In genomic region chr13:73603522-73604155, GRCm38 (mm10) we compare ENCODE assay signal across 8 mouse cellular contexts. TPM values are rescaled to one million over a fixed set of nuclear protein-coding genes. Genes with fewer than 3 reads are reported as not detected.
A peak's percentile ranks its signal among the peaks of the same experiment; 100 is the strongest.
DNase-seq lines count a peak whose midpoint lies in the region; ATAC-seq and TF ChIP-seq lines count a peak whose summit lies in the region.

Gene Clptm1l (plus strand): TSS chr13:73604006.

- peak within 1 kb of the TSS; percentile 95 for H3K4me2 ChIP-seq in heart, embryonic 12.5 days
- H3K4me2 ChIP-seq in kidney, postnatal 0 days (ENCODE audit: low read length), result peak within 1 kb of the TSS; percentile 98
- peak within 1 kb of the TSS; percentile 70 for H3K4me2 ChIP-seq in liver, embryonic 11.5 days
- H3K4me2 ChIP-seq in stomach, embryonic 14.5 days (replicated peaks; ENCODE audit: low read depth, low read length), result peak within 1 kb of the TSS; percentile 93

- peaks cover 16% of the 10 kb centered on the region for H3K4me1 ChIP-seq in heart, embryonic 12.5 days (replicated peaks)
- H3K4me1 ChIP-seq in kidney, postnatal 0 days (replicated peaks; ENCODE audit: insufficient read depth, low read length), result peaks cover 12% of the 10 kb centered on the region; the same call in 1 of the 2 replicates
- H3K4me1 ChIP-seq in liver, embryonic 11.5 days (replicated peaks; ENCODE audit: control insufficient read depth, insufficient read depth, low read length), result peaks cover 12% of the 10 kb centered on the region; the same call in 1 of the 2 replicates
- H3K4me1 ChIP-seq in stomach, embryonic 14.5 days (ENCODE audit: control insufficient read depth, insufficient read depth, low read length), result peaks cover 10% of the 10 kb centered on the region; the same call in 1 of the 2 replicates

- 0 out of 2 replicates have a peak, but pooled peaks cover 8% of the 10 kb centered on the region for H3K27me3 ChIP-seq in heart, embryonic 12.5 days (replicated peaks)
- no peaks in the 10 kb centered on the region for H3K27me3 ChIP-seq in kidney, postnatal 0 days (ENCODE audit: insufficient read depth, low read length)
- no peaks in the 10 kb centered on the region for H3K27me3 ChIP-seq in liver, embryonic 11.5 days (replicated peaks; ENCODE audit: control insufficient read depth, insufficient read depth, low read length)
- no peaks in the 10 kb centered on the region for H3K27me3 ChIP-seq in stomach, embryonic 14.5 days (ENCODE audit: control insufficient read depth, insufficient read depth, low read length)

- WGBS in heart, embryonic 12.5 days, result under 1% methylated on average over 46 of the region's 53 CpGs
- WGBS in kidney, postnatal 0 days, result under 1% methylated on average over 47 of the region's 53 CpGs
- WGBS in liver, embryonic 11.5 days, result under 1% methylated on average over 53 of the region's 53 CpGs
- WGBS in stomach, embryonic 14.5 days, result under 1% methylated on average over 44 of the region's 53 CpGs

- peak; percentile 98 for ATAC-seq in erythroid progenitor cell, adult 5-6 weeks (replicated peaks; ENCODE audit: low FRiP score, poor library complexity, severe bottlenecking)
- peak; percentile 98 for ATAC-seq in heart, embryonic 12.5 days (ENCODE audit: insufficient number of reproducible peaks, low FRiP score)
- peak; percentile 98 for ATAC-seq in kidney, postnatal 0 days (replicated peaks; ENCODE audit: low FRiP score, low read depth)
- ATAC-seq in liver, embryonic 11.5 days (replicated peaks; ENCODE audit: low FRiP score), result peak; percentile 96
- ATAC-seq in stomach, embryonic 14.5 days (ENCODE audit: insufficient number of reproducible peaks, insufficient read depth, low FRiP score, low read depth), result peak; percentile 97

- peak within 1 kb of the TSS; percentile 86 for H3K9ac ChIP-seq in heart, embryonic 12.5 days
- peak within 1 kb of the TSS; percentile 88 for H3K9ac ChIP-seq in kidney, postnatal 0 days (ENCODE audit: low read depth, low read length)
- peak within 1 kb of the TSS; percentile 88 for H3K9ac ChIP-seq in liver, embryonic 11.5 days (ENCODE audit: low read depth, low read length)
- H3K9ac ChIP-seq in stomach, embryonic 14.5 days (replicated peaks; ENCODE audit: low read depth, low read length), result peak within 1 kb of the TSS; percentile 81

- DNase-seq in CD4-positive helper T cell, adult 2 months (ENCODE audit: low read depth, low spot score), result peak; percentile 95
- DNase-seq in brain, embryonic 18.5 days (ENCODE audit: low read depth, low spot score), result peak; percentile 85
- peak; percentile 96 for DNase-seq in kidney, postnatal 0 days (ENCODE audit: low spot score)
- peak; percentile 98 for DNase-seq in liver, embryonic 11.5 days (ENCODE audit: low spot score)
- peak; percentile 91 for DNase-seq in naive thymus-derived CD4-positive, alpha-beta T cell, adult 2 months (ENCODE audit: low read depth)

- TF ChIP-seq CTCF in kidney, postnatal 0 days (IDR thresholded peaks at IDR 0.05; ENCODE audit: low read depth), result 0 out of 2 replicates have a peak, but pooled peaks have one; percentile 3

- peaks cover 32% of the 10 kb centered on the region for H3K36me3 ChIP-seq in heart, embryonic 12.5 days
- H3K36me3 ChIP-seq in kidney, postnatal 0 days (ENCODE audit: insufficient read depth, low read length), result 0 out of 2 replicates have a peak, but pooled peaks cover 3% of the 10 kb centered on the region
- H3K36me3 ChIP-seq in liver, embryonic 11.5 days (ENCODE audit: control insufficient read depth, insufficient read depth, low read length), result peaks cover 10% of the 10 kb centered on the region; the same call in 1 of the 2 replicates
- peaks cover 21% of the 10 kb centered on the region for H3K36me3 ChIP-seq in stomach, embryonic 14.5 days (ENCODE audit: control insufficient read depth, insufficient read depth, low read length)

- no peaks in the 10 kb centered on the region for H3K9me3 ChIP-seq in heart, embryonic 12.5 days (replicated peaks)
- H3K9me3 ChIP-seq in kidney, postnatal 0 days (replicated peaks; ENCODE audit: low read length), result no peaks in the 10 kb centered on the region
- no peaks in the 10 kb centered on the region for H3K9me3 ChIP-seq in liver, embryonic 11.5 days (ENCODE audit: control insufficient read depth, low read length)
- no peaks in the 10 kb centered on the region for H3K9me3 ChIP-seq in stomach, embryonic 14.5 days (ENCODE audit: control insufficient read depth, low read depth, low read length)

- H3K4me3 ChIP-seq in heart, embryonic 12.5 days, result peak within 1 kb of the TSS; percentile 82
- H3K4me3 ChIP-seq in kidney, postnatal 0 days (replicated peaks; ENCODE audit: low read depth, low read length), result peak within 1 kb of the TSS; percentile 77
- peak within 1 kb of the TSS; percentile 90 for H3K4me3 ChIP-seq in liver, embryonic 11.5 days (ENCODE audit: low read depth, low read length)
- H3K4me3 ChIP-seq in stomach, embryonic 14.5 days (ENCODE audit: low read depth, low read length), result peak within 1 kb of the TSS; percentile 77

- H3K27ac ChIP-seq in heart, embryonic 12.5 days (ENCODE audit: poor library complexity, severe bottlenecking), result peak within 1 kb of the TSS; percentile 77
- H3K27ac ChIP-seq in kidney, postnatal 0 days, result peak within 1 kb of the TSS; percentile 85
- peak within 1 kb of the TSS; percentile 70 for H3K27ac ChIP-seq in liver, embryonic 11.5 days (ENCODE audit: low read depth, low read length)
- H3K27ac ChIP-seq in stomach, embryonic 14.5 days (ENCODE audit: low read length), result peak within 1 kb of the TSS; percentile 69

RNA-seq across cellular contexts. Expression of gene Clptm1l, which starts in this region (rescaled TPM):
- 86.8 and 99.1 TPM in 2 replicates for total RNA-seq in erythroid progenitor cell, adult 5-6 weeks (2015; ENCODE audit: low replicate concordance)
- 30.0 and 51.1 TPM in 2 replicates for total RNA-seq in erythroid progenitor cell, adult 5-6 weeks (2017; ENCODE audit: low replicate concordance)
- polyA plus RNA-seq in heart, embryonic 12.5 days (2016; fragmentation: Nextera tagmentation; extraction: Ambion mirVana), result 112 and 122 TPM in 2 replicates
- 123 and 129 TPM in 2 replicates for polyA plus RNA-seq in kidney, postnatal 0 days (2015; fragmentation: Nextera tagmentation; extraction: Ambion mirVana)
- 157 and 167 TPM in 2 replicates for polyA plus RNA-seq in liver, embryonic 11.5 days (2014; fragmentation: Nextera tagmentation; extraction: Ambion mirVana)
- polyA plus RNA-seq in stomach, embryonic 14.5 days (2014; fragmentation: Nextera tagmentation; extraction: Ambion mirVana), result 108 and 115 TPM in 2 replicates

Comparison
In these comparisons a context has a peak if more than half of its experiments do, and no peak if none do; other contexts are left out.
1. Peak in every context shown above with its lines: DNase-seq, ATAC-seq, H3K4me3 ChIP-seq and H3K27ac ChIP-seq.